ENCODE assay signal across 21 mouse cellular contexts in genomic region chr16:26377170-26377569, GRCm38 (mm10). TPM values are rescaled to one million over a fixed set of nuclear protein-coding genes. Genes with fewer than 3 reads are reported as not detected.
"Had no signal": no experiment of that assay in that cellular context is flagged by ENCODE, and none has a peak within 500 bp of the region (broad histone marks: within the 10 kb centered on the region; RNA-seq: fewer than 3 reads in every experiment).

No protein-coding gene starts in this region.

- H3K27ac ChIP-seq: intestine, embryonic 15.5 days; kidney, embryonic 15.5 days; left cerebral cortex, adult 2 months; neural tube, embryonic 12.5 days; neural tube, embryonic 15.5 days had no signal

- DNase-seq: kidney, adult 11 months; kidney, adult 8-10 months; kidney, postnatal 10 days; kidney, postnatal 36 days; layer of hippocampus, postnatal 36 days; lung, adult 2 months; lung, postnatal 14 days; lung, postnatal 4 days; midbrain, embryonic 14.5 days; right cerebral cortex, adult 18-20 months; right cerebral cortex, postnatal 14 days; right cerebral cortex, postnatal 4 days; thymus, adult 2 months; thymus, postnatal 14 days had no signal

- H3K9ac ChIP-seq: intestine, embryonic 15.5 days; kidney, embryonic 15.5 days; neural tube, embryonic 12.5 days; neural tube, embryonic 15.5 days had no signal

- H3K9me3 ChIP-seq: intestine, embryonic 15.5 days; kidney, embryonic 15.5 days; neural tube, embryonic 12.5 days; neural tube, embryonic 15.5 days had no signal

- H3K27me3 ChIP-seq: intestine, embryonic 15.5 days; kidney, embryonic 15.5 days; neural tube, embryonic 12.5 days; neural tube, embryonic 15.5 days had no signal

- H3K4me3 ChIP-seq: intestine, embryonic 15.5 days; kidney, embryonic 15.5 days; left cerebral cortex, adult 2 months; neural tube, embryonic 12.5 days; neural tube, embryonic 15.5 days had no signal

- ATAC-seq: intestine, embryonic 15.5 days had no signal

- H3K36me3 ChIP-seq: intestine, embryonic 15.5 days; kidney, embryonic 15.5 days; neural tube, embryonic 12.5 days; neural tube, embryonic 15.5 days had no signal

- H3K4me2 ChIP-seq: intestine, embryonic 15.5 days; kidney, embryonic 15.5 days; midbrain, embryonic 11.5 days; neural tube, embryonic 12.5 days; neural tube, embryonic 15.5 days had no signal

- H3K4me1 ChIP-seq: intestine, embryonic 15.5 days; kidney, embryonic 15.5 days; neural tube, embryonic 12.5 days; neural tube, embryonic 15.5 days had no signal

RNA-seq across cellular contexts. Expression of gene Cldn1, which starts 5.5 kb away (rescaled TPM):
- total RNA-seq: megakaryocyte-erythroid progenitor cell, adult 5-6 weeks had no signal
